Mouse (Mus musculus) heart, adult 18-20 months (tissue): ENCODE measurements around the gene Fbxw13. TPM values are rescaled to one million over a fixed set of nuclear protein-coding genes. Genes with fewer than 3 reads are reported as not detected.
"Not testable (repeated sequence)": the region's sequence is repeated elsewhere in the genome, so short reads cannot be mapped to it uniquely, and the experiment has no call there.

Source experiments
- DNase-seq, 2 experiments: peaks; one replicate each; pipeline ENCODE4 v3.0.0; 2021 to 2022; ENCODE audit warnings: mixed read lengths in 1 of 2
- long read RNA-seq, 2 experiments: library from polyadenylated mRNA; stranded (forward); transcript quantifications; one replicate each; pipeline ENCODE4 v2.0.0; 2021
- total RNA-seq, 2 experiments: library from RNA; stranded (reverse); gene quantifications; 2 replicates each; pipeline ENCODE4 v1.2.3; 2021

Gene Fbxw13
- not detected for total RNA-seq
- long read RNA-seq, experiment 1 = 0 reads
- long read RNA-seq, experiment 2 = 0 reads

DNA sequence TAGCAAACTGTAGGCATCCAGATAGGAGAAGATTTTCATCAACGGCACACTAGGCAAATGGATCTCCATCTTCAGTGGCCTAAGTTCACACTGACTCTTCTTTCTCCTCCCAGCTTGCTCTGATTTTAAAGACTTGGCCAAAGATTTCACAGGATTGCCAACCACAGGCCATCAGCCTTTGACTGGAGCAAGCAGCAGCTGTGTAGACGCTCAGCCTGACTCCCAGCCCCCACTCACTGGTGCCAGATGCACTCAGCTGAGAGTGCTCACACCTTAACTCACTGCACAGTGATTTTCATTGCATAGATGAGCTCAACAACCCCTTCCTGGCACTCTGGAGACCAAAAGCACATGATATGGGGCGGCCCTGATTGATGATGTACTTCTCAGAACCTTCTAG lies at the start of gene Fbxw13:
Gene Fbxw13 (minus strand): TSS at position 101 of the 400 bp plus-strand sequence.
- not testable (repeated sequence) for DNase-seq

DNA sequence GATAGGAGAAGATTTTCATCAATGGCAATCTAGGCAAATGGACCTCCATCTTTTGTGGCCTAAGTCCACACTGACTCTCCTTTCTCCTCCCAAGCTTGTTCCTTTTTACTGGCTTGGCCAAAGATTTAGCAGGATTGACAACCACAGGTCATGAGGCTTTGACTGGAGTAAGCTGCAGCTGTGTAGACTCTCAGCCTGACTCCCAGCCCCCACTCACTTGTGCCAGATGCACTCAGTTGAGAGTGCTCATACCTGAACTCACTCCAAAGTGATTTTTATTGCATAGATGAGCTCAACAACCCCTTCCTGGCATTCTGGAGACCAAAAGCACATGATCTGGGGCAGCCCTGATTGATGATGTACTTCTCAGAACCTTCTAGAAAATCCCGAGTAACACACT lies 38.9 kb upstream of the Fbxw13 start, which contains the start of gene Fbxw20:
Gene Fbxw20 (minus strand): TSS at position 101 of the 400 bp plus-strand sequence.
- DNase-seq = no peak

DNA sequence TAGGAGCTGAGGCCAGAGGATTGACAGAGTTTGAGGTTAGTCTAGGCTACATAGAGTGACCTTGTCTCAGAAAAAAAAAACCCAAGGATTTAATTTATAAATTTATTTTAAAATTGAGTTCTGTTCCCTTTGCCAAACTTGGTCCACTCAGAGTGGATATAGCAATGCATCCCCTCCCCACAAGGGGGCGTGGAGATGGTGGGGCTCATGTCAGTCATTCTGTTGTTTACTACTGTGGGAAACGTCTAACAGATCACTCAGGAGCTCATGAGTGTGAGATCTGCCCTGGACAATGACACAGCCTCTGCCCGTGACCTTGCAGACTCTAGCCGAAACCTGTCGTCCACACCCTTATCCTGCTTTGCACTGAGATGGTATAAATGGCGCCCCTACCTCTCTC lies 22.7 kb upstream of the Fbxw13 start:
- DNase-seq = no peak

DNA sequence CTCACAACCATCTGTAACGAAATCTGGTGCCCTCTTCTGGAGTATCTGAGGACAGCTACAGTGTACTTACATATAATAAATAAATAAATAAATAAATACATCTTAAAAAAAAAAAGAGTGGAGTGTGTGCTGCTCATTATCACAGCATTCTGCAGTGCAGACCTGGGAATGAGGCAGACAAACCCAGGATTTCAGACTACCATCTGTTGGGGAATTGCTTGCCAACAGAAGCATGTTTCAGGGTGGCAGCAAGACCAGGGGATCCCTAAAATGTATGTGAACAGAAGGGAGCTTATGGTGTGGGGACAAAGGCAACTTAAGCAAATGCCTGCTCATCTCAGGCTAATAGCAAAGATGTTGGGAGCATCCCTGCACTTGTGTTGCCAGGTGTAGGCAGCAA lies 5.6 kb upstream of the Fbxw13 start:
- DNase-seq = not testable (repeated sequence)

DNA sequence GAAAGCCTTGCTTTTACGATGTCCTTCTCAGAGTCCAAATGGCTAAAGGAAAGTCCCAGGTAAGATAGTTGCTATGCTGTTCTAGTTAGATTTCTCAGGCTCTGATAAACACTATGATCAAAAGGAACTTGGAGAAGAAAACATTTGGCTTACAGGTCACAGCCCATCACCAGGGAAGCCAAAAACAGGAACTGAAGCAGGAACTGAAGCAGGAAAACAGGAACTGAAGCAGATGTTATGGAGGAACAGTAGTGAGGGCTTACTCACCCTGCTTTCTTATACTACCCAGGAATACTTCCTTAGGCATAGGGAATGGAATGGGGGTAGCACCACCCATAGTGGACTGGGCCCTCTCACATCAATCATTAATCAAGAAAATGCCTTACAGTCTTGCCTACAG lies 4.6 kb upstream of the Fbxw13 start:
- DNase-seq = no peak

DNA sequence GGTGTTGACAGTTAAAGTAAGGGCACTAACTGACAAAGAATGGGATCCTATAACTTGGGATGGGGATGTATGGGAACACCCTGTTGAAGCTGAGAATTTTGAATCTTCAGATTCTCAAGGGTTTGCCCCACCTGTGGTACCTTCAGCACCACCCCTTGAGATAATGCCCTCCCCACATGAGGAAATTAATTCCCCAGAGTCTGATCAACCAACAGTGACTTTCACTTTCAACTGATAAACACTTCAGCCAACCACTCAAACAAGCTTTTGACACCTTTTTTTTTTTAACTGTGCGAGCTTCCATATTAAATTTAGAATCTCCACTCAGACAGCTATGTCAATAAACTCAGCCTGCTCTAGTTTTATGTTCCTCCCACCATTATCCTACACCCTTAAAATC lies 3.6 kb upstream of the Fbxw13 start:
- no peak for DNase-seq

DNA sequence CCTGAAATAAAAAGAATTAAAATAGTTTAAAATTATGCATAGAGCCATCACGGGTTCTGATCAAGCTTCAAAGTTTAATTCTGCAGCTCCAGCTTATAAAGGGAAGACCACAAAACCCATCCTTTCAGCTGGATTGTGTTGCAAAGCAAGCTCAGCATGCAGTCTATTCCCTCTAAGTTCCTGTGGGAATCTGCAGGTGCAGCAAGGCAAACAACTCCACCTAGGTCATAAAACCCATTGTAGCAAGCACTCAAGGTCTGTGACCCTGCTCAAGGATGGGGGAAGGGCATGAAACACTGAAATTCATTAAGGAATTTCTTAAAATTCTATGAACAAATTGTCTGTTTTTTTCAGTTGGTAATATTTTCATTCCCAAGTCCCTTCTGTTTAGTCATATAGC lies 18.6 kb downstream of the Fbxw13 start:
- DNase-seq = no peak

DNA sequence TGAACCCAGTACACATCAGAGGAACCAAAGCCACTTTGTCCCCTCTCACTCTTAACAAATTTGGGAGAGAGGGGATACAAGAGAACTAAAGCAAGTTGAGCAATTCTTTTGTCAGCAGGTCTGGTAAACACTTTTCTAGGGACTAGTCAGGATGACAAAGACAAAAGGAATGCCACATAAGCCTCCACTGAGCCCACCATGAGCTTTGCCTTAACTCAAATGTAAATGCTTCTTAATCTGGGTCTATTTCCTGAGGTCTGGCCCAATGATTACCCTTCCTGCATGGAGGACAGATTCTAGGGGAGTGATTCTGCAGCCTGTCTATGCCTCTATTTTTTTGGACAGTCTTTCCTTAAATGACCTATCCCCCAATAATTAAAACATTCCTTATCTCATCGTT lies 19.5 kb downstream of the Fbxw13 start:
- no peak for DNase-seq

DNA sequence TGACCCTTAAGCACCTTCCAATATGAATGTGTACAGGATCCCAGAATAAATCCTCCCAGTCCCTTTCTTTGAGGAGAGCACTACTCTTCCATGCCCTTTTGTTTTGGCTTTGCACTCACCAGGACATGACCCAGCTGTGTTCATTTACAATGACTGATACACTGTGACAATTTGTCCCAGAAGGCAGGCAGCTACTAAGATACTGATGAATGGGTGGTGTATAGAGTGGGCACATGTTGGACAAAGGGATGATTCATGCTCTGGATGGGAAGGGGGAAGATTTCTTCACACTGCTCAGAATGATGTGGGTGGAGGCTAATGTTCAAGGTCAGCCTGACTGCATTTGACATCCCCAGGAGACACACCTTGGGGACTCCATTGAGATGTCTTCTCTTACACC lies 28.5 kb downstream of the Fbxw13 start:
- no peak for DNase-seq

DNA sequence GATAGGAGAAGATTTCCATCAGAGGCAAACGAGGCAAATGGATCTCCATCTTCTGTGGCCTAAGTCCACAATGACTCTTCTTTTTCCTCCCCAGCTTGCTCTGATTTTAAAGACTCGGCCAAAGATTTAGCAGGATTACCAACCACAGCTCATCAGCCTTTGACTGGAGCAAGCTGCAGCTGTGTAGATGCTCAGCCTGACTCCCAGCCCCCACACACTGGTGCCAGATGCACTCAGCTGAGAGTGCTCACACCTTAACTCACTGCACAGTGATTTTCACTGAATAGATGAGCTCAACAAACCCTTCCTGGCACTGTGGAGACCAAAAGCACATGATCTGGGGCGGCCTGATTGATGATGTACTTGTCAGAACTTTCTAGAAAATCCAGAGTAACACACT lies 33.8 kb downstream of the Fbxw13 start, which contains the start of gene Fbxw21:
Gene Fbxw21 (minus strand): TSS at position 101 of the 400 bp plus-strand sequence.
- DNase-seq = no peak

DNA sequence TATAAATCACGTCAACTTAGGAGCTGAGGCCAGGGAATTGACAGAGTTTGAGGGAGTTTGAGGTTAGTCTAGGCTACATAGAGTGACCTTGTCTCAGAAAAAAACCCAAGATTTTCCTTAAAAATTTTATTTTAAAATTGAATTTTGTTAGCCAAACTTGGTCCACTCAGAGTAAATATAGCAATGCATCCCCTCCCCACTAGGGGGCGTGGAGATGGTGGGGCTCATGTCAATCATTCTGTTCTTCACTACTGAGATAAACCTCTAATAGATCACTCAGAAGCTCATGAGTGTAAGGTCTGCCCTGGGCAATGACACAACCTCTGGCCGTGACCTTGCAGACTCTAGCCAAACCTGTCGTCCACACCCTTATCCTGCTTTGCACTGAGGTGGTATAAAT lies 55.4 kb downstream of the Fbxw13 start:
- not testable (repeated sequence) for DNase-seq

DNA sequence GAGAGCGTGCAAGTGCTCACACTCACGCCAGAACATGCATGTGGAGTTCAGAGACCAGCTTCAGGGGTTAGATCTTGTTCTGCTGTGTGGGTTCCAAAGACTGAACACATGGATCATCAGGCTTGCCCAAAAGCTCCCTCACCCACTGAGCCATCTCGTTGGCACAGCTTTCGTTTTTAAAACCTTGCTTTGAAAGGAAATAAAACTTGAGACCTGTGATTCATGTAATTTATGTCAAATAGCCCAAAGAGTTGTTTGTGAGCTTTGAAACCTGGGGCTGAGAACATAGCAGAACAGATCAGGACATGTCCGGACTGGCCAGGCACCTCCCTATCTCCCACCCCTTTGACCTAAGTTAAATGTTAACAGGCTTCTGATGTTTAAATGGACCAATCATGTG lies 65.7 kb downstream of the Fbxw13 start:
- DNase-seq = no peak

Other genes with a start within 250 kb of the Fbxw13 start
- under 1 TPM; 0.31 to 0.60 TPM for gene Col7a1, start 242.4 kb downstream of the Fbxw13 start, total RNA-seq
- gene Ucn2, start 210.0 kb downstream of the Fbxw13 start, total RNA-seq = not detected
- gene Pfkfb4, start 204.2 kb downstream of the Fbxw13 start, total RNA-seq = 1 to 10 TPM; 1.3 to 1.6 TPM
- 10 to 100 TPM; 31.4 to 55.0 TPM for gene Shisa5, start 157.4 kb downstream of the Fbxw13 start, total RNA-seq
- gene Trex1, start 136.2 kb downstream of the Fbxw13 start, total RNA-seq = 10 to 100 TPM; 13.6 to 17.2 TPM
- 1 to 10 TPM; 8.1 to 9.8 TPM for gene Atrip, start 121.9 kb downstream of the Fbxw13 start, total RNA-seq
- 10 to 100 TPM; 11.4 to 14.3 TPM for gene Ccdc51, start 113.5 kb downstream of the Fbxw13 start, total RNA-seq
- gene Tma7, start 113.4 kb downstream of the Fbxw13 start, total RNA-seq = 100 to 1,000 TPM; 214 to 228 TPM
- gene Plxnb1, start 100.6 kb downstream of the Fbxw13 start, total RNA-seq = 10 to 100 TPM; 21.1 to 21.5 TPM
- gene Fbxw21, start 33.9 kb downstream of the Fbxw13 start, total RNA-seq = not detected
- not detected for gene Fbxw20, start 38.8 kb upstream of the Fbxw13 start, total RNA-seq
- not detected for gene Fbxw14, start 91.7 kb upstream of the Fbxw13 start, total RNA-seq
- gene Fbxw28, start 143.7 kb upstream of the Fbxw13 start, total RNA-seq = not detected
- not detected for gene Fbxw22, start 208.3 kb upstream of the Fbxw13 start, total RNA-seq